Mouse (Mus musculus): ENCODE measurements around the gene Lmx1b.
A peak's percentile ranks its signal among the peaks of the same experiment; 100 is the strongest.

Gene Lmx1b

GRCm38 (mm10) chr2:33643721-33644713 lies 3.7 kb upstream of the Lmx1b start:
- no peak for ATAC-seq (ENCODE audit: low TSS enrichment)

- ATAC-seq (ENCODE audit: low TSS enrichment): peak; percentile 77; the same call in 1 of the 2 replicates
Measured at GRCm38 (mm10) chr2:33642650-33643458, 2.5 kb upstream of the Lmx1b start.

GRCm38 (mm10) chr2:33641859-33642571 lies 1.7 kb upstream of the Lmx1b start:
- no peak for ATAC-seq (ENCODE audit: low TSS enrichment)

- ATAC-seq (ENCODE audit: low TSS enrichment): no peak
Measured at GRCm38 (mm10) chr2:33640978-33641858, 907 bp upstream of the Lmx1b start.

- ATAC-seq (ENCODE audit: low TSS enrichment): no peak
Measured at GRCm38 (mm10) chr2:33639301-33640170, 775 bp downstream of the Lmx1b start.

GRCm38 (mm10) chr2:33638141-33638733 lies 2.1 kb downstream of the Lmx1b start:
- ATAC-seq (ENCODE audit: low TSS enrichment): no peak

GRCm38 (mm10) chr2:33637288-33637687 lies 3.0 kb downstream of the Lmx1b start:
- no peak for ATAC-seq (ENCODE audit: low TSS enrichment)

GRCm38 (mm10) chr2:33636628-33637188 lies 3.6 kb downstream of the Lmx1b start:
- ATAC-seq (ENCODE audit: low TSS enrichment): no peak

- ATAC-seq (ENCODE audit: low TSS enrichment): no peak
Measured at GRCm38 (mm10) chr2:33636117-33636521, 4.2 kb downstream of the Lmx1b start.

GRCm38 (mm10) chr2:33635323-33636116 lies 4.8 kb downstream of the Lmx1b start:
- no peak for ATAC-seq (ENCODE audit: low TSS enrichment)

- ATAC-seq (ENCODE audit: low TSS enrichment): no peak
Measured at GRCm38 (mm10) chr2:33634481-33635090, 5.7 kb downstream of the Lmx1b start.

- no peak for ATAC-seq (ENCODE audit: low TSS enrichment)
Measured at GRCm38 (mm10) chr2:33633955-33634354, 6.4 kb downstream of the Lmx1b start.

- ATAC-seq (ENCODE audit: low TSS enrichment): no peak
Measured at GRCm38 (mm10) chr2:33633237-33633636, 7.1 kb downstream of the Lmx1b start.

GRCm38 (mm10) chr2:33632551-33633059 lies 7.7 kb downstream of the Lmx1b start:
- ATAC-seq (ENCODE audit: low TSS enrichment): no peak

- no peak for ATAC-seq (ENCODE audit: low TSS enrichment)
Measured at GRCm38 (mm10) chr2:33631708-33632343, 8.5 kb downstream of the Lmx1b start.

GRCm38 (mm10) chr2:33631022-33631707 lies 9.1 kb downstream of the Lmx1b start:
- ATAC-seq (ENCODE audit: low TSS enrichment): no peak
